Mouse (Mus musculus) hindbrain, embryonic 12.5 days (tissue): Measurements from ENCODE around the gene Btbd9. TPM values are rescaled to one million over a fixed set of nuclear protein-coding genes. Genes with fewer than 3 reads are reported as not detected.

Experiments used
- ATAC-seq: fragments of 200-750 bp; cut with Nextera tagmentation; 2 replicates; pipeline ENCODE4 v1.8.0; 2017; ENCODE audit warnings: moderate TSS enrichment; ENCODE audit not compliant: low FRiP score
- H3K27ac ChIP-seq: fragments of 300-500 bp; sonication (generic); 2 replicates; pipeline ENCODE4 v1.5.1; 2016; ENCODE audit warnings: mild to moderate bottlenecking
- H3K27me3 ChIP-seq: fragments of 300-500 bp; sonication (generic); 2 replicates; pipeline ENCODE4 v1.6.1; 2016; ENCODE audit warnings: mild to moderate bottlenecking
- H3K36me3 ChIP-seq: fragments of 300-500 bp; sonication (generic); 2 replicates; pipeline ENCODE4 v1.6.1; 2016; ENCODE audit warnings: mild to moderate bottlenecking
- H3K4me1 ChIP-seq: fragments of 300-500 bp; sonication (generic); 2 replicates; pipeline ENCODE4 v1.6.1; 2016
- H3K4me2 ChIP-seq: fragments of 300-500 bp; sonication (generic); replicated peaks from 2 replicates; pipeline ENCODE4 v1.6.1; 2016; ENCODE audit warnings: mild to moderate bottlenecking
- H3K4me3 ChIP-seq: fragments of 300-500 bp; sonication (generic); 2 replicates; pipeline ENCODE4 v1.5.1; 2016; ENCODE audit warnings: mild to moderate bottlenecking
- H3K9ac ChIP-seq: fragments of 300-500 bp; sonication (generic); 2 replicates; pipeline ENCODE4 v1.6.1; 2016; ENCODE audit warnings: mild to moderate bottlenecking, moderate library complexity
- H3K9me3 ChIP-seq: fragments of 300-500 bp; sonication (generic); replicated peaks from 2 replicates; pipeline ENCODE4 v1.6.1; 2016; ENCODE audit warnings: mild to moderate bottlenecking
- WGBS: fragments of 180-500 bp; shearing (Covaris S2); methylation state at CpG from one replicate; pipeline ENCODE4 v1.1.7; 2016; 5-methylcytosine and 5-hydroxymethylcytosine counted together
- polyA plus RNA-seq: library from polyadenylated mRNA; unstranded; fragments of >200 nt; fragmentation: Nextera tagmentation; extraction: Ambion mirVana; gene quantifications from 2 replicates; pipeline ENCODE4 v1.2.1, GENCODE M21; 2016

The Btbd9 gene
- polyA plus RNA-seq, 1 experiment from 2014 or later, result 106 TPM

DNA sequence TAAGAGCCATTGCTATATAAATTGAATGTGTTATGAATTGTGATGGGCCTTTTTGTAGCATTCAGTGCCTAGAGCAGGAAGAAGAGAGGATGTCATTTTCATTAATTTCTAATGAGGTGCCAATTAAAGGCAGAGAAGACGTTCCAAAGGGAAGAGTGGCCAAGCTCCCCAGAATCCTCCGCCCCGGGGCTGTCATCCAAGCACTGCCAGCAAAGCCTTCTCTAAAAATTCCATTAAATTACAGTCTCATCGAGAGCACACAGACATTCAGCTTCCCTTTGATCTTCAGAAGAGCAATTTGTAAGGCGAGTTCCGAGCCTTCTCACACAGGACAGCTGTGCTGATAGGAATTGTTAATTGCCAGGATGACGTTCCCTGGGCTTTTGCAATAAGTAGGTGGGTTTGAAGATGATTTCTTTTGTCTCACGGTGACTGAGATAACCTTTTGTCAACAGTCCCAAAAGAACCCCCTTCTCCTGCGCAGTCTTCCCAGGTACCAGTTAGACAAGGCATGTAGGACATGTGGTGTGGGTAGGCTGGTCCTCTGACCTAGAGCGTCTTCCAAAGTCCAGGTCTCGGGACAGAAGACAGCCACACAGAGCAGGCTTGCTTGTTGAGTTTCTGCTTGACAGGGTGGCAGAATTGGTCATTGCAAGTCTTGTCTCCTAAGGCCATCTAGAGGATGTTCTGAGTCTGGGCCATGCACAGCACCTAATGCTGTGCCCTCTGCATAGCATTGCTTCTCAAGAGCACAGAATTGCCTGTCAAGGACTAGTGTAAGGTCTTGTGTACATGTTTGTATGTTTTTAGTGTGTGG lies 381.5 kb downstream of the Btbd9 start:
- WGBS, result 68% methylated on average over 11 of the region's 11 CpGs
- H3K4me1 ChIP-seq, result peaks cover 88% of the 10 kb centered on the region
- no peak overlapping the region for H3K4me2 ChIP-seq
- H3K27me3 ChIP-seq, result no peaks in the 10 kb centered on the region
- no peak overlapping the region for H3K9ac ChIP-seq
- peak overlapping the region; percentile 74 for H3K27ac ChIP-seq
- H3K4me3 ChIP-seq, result no peak overlapping the region
- no peaks in the 10 kb centered on the region for H3K9me3 ChIP-seq
- ATAC-seq, result 0 out of 2 replicates have a peak, but pooled peaks have one; percentile 17
- H3K36me3 ChIP-seq, result 0 out of 2 replicates have a peak, but pooled peaks cover 3% of the 10 kb centered on the region

DNA sequence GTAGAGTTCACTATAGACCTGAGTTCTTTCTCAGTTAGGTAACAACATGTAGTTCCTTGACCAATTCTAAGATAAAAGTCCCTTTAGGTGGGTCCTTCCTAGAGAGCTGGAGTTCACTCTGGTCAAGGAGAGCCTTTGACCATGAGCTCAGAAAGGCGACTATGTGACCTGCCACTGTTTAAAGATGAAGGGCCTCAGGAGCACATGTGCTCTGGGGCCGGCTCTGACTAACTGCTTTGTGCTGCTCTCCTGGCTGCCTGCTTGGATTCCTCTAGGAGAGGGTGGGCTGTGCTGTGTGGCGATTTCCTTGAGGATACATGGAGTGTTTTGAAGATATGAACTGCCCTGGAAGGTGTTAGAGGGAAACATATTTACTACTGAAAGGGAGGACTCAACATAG lies 382.2 kb downstream of the Btbd9 start:
- H3K4me1 ChIP-seq, result peaks cover 87% of the 10 kb centered on the region
- H3K4me3 ChIP-seq, result no peak overlapping the region
- 64% methylated on average over 3 of the region's 3 CpGs for WGBS
- no peak overlapping the region for H3K4me2 ChIP-seq
- peak overlapping the region; percentile 74 for H3K27ac ChIP-seq
- H3K9me3 ChIP-seq, result no peaks in the 10 kb centered on the region
- H3K36me3 ChIP-seq, result 0 out of 2 replicates have a peak, but pooled peaks cover 3% of the 10 kb centered on the region
- no peak for ATAC-seq
- H3K9ac ChIP-seq, result no peak overlapping the region
- no peaks in the 10 kb centered on the region for H3K27me3 ChIP-seq

- Histone ChIP-seq H3K27ac (peak overlapping the region; percentile 74), H3K4me2 (no peak overlapping the region), H3K9ac (no peak overlapping the region), H3K4me3 (no peak overlapping the region), H3K27me3 (no peaks in the 10 kb centered on the region), H3K36me3 (0 out of 2 replicates have a peak, but pooled peaks cover 3% of the 10 kb centered on the region), H3K4me1 (peaks cover 86% of the 10 kb centered on the region), H3K9me3 (no peaks in the 10 kb centered on the region)
- WGBS, result 87% methylated on average over 2 of the region's 2 CpGs
- no peak for ATAC-seq
These were observed 382.7 kb downstream of the Btbd9 start for GRCm38 (mm10) chr17:30193615-30194014.

DNA sequence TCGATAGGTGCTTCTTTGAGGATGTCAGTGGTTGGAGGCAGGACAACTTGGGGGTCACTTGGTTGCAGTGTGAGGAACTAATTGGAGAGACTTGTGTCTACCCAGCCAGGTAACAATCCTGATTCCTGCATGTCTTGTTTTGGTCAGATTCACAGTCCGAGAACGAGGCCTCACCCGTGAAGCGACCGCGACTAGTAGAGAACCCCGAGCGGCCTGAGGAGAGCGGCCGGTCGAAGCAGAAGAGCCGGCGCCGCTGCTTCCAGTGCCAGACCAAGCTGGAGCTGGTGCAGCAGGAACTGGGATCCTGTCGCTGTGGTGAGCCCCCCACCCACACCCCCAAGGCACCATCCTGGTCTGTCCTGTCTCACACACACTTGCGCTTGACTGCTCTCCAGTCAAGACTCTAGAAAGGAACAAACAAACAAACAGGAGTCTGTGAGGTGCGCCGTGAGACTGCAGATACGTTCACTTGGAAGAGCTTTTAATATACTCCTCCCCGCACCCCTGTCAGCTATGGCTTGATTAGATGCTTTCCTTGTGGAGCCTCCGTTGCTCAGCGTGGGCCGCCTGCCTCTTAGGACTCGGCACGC lies 383.8 kb downstream of the Btbd9 start:
- Histone ChIP-seq H3K27me3 (no peaks in the 10 kb centered on the region), H3K36me3 (0 out of 2 replicates have a peak, but pooled peaks cover 3% of the 10 kb centered on the region), H3K4me3 (no peak overlapping the region), H3K27ac (0 out of 2 replicates have a peak overlapping the region, but pooled peaks have one; percentile 74), H3K4me2 (no peak overlapping the region), H3K9ac (no peak overlapping the region), H3K9me3 (no peaks in the 10 kb centered on the region), H3K4me1 (peaks cover 91% of the 10 kb centered on the region)
- WGBS, result 91% methylated on average over 26 of the region's 26 CpGs
- no peak for ATAC-seq

DNA sequence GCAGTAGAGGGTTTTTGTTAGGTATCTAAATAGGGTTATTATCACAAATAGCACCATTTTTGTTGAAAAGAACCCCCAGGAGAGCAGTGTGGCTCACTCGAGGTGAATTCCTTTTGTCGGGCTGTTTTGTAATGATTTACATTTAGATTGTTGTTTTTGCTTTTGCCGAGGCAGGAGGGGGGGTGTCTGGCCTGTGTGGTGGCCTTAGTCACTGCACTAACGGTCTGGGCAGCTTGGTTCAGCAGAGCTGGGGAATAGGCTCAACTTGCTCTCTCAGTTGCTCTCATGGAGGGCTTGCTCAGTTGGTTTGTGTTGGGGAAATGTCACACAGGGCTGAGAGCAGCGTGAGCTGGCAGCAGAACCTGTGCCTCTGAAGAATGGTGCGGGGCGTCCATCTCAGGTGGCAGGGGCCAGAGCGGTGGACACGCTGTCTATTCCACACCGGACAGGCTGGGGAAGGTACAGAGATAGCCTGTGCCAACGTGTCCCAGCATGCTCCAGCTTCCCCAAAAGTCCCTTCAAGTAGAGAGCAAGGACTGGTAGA lies 385.1 kb downstream of the Btbd9 start:
- Histone ChIP-seq H3K27me3 (no peaks in the 10 kb centered on the region), H3K4me2 (no peak overlapping the region), H3K4me1 (peaks cover 84% of the 10 kb centered on the region), H3K4me3 (no peak overlapping the region), H3K36me3 (0 out of 2 replicates have a peak, but pooled peaks cover 3% of the 10 kb centered on the region), H3K27ac (no peak overlapping the region), H3K9ac (0 out of 2 replicates have a peak overlapping the region, but pooled peaks have one; percentile 18), H3K9me3 (no peaks in the 10 kb centered on the region)
- ATAC-seq, result no peak
- 69% methylated on average over 11 of the region's 11 CpGs for WGBS

GRCm38 (mm10) chr17:30188031-30188981 lies 388.0 kb downstream of the Btbd9 start:
- H3K27me3 ChIP-seq, result no peaks in the 10 kb centered on the region
- H3K9me3 ChIP-seq, result no peaks in the 10 kb centered on the region
- 21% methylated on average over 20 of the region's 20 CpGs for WGBS
- ATAC-seq, result peak; percentile 60
- peak overlapping the region; percentile 9; the same call in 1 of the 2 replicates for H3K9ac ChIP-seq
- H3K4me2 ChIP-seq, result 0 out of 2 replicates have a peak overlapping the region, but pooled peaks have one; percentile 16
- H3K27ac ChIP-seq, result peak overlapping the region; percentile 87
- 0 out of 2 replicates have a peak, but pooled peaks cover 3% of the 10 kb centered on the region for H3K36me3 ChIP-seq
- peaks cover 58% of the 10 kb centered on the region for H3K4me1 ChIP-seq
- no peak overlapping the region for H3K4me3 ChIP-seq

- ATAC-seq, result no peak
- no peaks in the 10 kb centered on the region for H3K27me3 ChIP-seq
- H3K4me3 ChIP-seq, result no peak overlapping the region
- H3K36me3 ChIP-seq, result 0 out of 2 replicates have a peak, but pooled peaks cover under 1% of the 10 kb centered on the region
- H3K4me1 ChIP-seq, result peaks cover 51% of the 10 kb centered on the region
- H3K9ac ChIP-seq, result peak overlapping the region; percentile 9; the same call in 1 of the 2 replicates
- H3K4me2 ChIP-seq, result 0 out of 2 replicates have a peak overlapping the region, but pooled peaks have one; percentile 16
- peak overlapping the region; percentile 87 for H3K27ac ChIP-seq
- H3K9me3 ChIP-seq, result no peaks in the 10 kb centered on the region
- WGBS, result 42% methylated on average over 5 of the region's 5 CpGs
These were observed 388.7 kb downstream of the Btbd9 start for GRCm38 (mm10) chr17:30187581-30187980.

DNA sequence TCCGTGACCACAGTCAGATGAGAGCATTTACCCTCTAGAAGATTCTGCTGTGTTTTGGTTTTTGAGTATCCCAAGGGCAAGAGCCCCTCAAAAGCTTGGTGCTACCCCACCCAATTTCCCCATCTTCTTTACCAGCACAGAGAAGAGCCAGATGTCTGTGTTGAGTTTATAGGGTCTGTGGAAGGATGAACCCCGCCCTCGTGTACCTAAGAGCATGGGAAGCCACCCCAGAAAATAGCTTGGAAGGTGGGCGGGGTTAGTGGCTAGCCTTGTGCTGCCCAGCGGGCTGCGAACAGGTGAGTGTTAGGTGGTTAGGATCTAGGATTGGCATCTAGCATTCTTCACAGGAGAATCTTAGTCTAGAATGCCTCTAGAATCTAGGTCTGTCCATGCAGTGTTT lies 389.1 kb downstream of the Btbd9 start:
- no peak overlapping the region for H3K9ac ChIP-seq
- H3K4me3 ChIP-seq, result no peak overlapping the region
- H3K27me3 ChIP-seq, result no peaks in the 10 kb centered on the region
- WGBS, result 91% methylated on average over 6 of the region's 6 CpGs
- no peaks in the 10 kb centered on the region for H3K9me3 ChIP-seq
- ATAC-seq, result no peak
- H3K4me1 ChIP-seq, result peaks cover 48% of the 10 kb centered on the region
- H3K4me2 ChIP-seq, result no peak overlapping the region
- no peaks in the 10 kb centered on the region for H3K36me3 ChIP-seq
- peak overlapping the region; percentile 87 for H3K27ac ChIP-seq

- Histone ChIP-seq H3K27ac (no peak overlapping the region), H3K4me2 (no peak overlapping the region), H3K9ac (no peak overlapping the region), H3K36me3 (no peaks in the 10 kb centered on the region), H3K4me3 (no peak overlapping the region), H3K9me3 (no peaks in the 10 kb centered on the region), H3K4me1 (peaks cover 17% of the 10 kb centered on the region), H3K27me3 (no peaks in the 10 kb centered on the region)
- no peak for ATAC-seq
- 91% methylated on average over 6 of the region's 6 CpGs for WGBS
These were observed 392.7 kb downstream of the Btbd9 start for GRCm38 (mm10) chr17:30183561-30183960.

DNA sequence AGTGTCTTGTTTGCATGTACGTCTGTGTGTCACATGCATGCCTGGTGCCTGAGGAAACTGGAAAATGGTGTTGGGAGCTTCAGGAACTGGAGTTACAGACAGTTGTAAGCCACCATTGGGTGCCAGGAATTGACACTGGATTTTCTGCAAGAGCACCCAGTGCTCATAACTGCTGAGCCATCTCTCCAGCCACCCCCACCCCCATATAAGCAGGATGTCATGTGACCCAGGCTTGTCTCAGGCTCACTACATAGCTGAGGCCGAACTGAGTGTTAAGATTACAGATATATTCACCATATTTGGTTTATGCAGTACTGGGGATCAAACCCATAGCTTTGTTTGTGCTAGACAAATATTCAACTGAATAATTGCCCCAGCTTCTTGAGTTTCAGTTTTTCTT lies 394.2 kb downstream of the Btbd9 start:
- 93% methylated on average over 2 of the region's 2 CpGs for WGBS
- no peak for ATAC-seq
- H3K27ac ChIP-seq, result no peak overlapping the region

GRCm38 (mm10) chr17:30181554-30181953 lies 394.7 kb downstream of the Btbd9 start:
- H3K36me3 ChIP-seq, result peaks cover 6% of the 10 kb centered on the region
- H3K27ac ChIP-seq, result no peak overlapping the region
- no peak overlapping the region for H3K4me2 ChIP-seq
- peaks cover 6% of the 10 kb centered on the region; the same call in 1 of the 2 replicates for H3K4me1 ChIP-seq
- H3K9ac ChIP-seq, result no peak overlapping the region
- no peak overlapping the region for H3K4me3 ChIP-seq
- ATAC-seq, result no peak
- no peaks in the 10 kb centered on the region for H3K27me3 ChIP-seq
- no peaks in the 10 kb centered on the region for H3K9me3 ChIP-seq
- 95% methylated on average over 4 of the region's 4 CpGs for WGBS

More for the DNA sequence above, 394.2 kb downstream of the Btbd9 start:
- no peak overlapping the region for H3K4me2 ChIP-seq
- H3K9ac ChIP-seq, result no peak overlapping the region
- H3K36me3 ChIP-seq, result peaks cover 6% of the 10 kb centered on the region
- H3K4me3 ChIP-seq, result no peak overlapping the region
- H3K9me3 ChIP-seq, result no peaks in the 10 kb centered on the region
- H3K27me3 ChIP-seq, result no peaks in the 10 kb centered on the region
- H3K4me1 ChIP-seq, result peaks cover 8% of the 10 kb centered on the region
